Mouse (Mus musculus) neutrophil, adult 5-6 weeks (primary cell): ENCODE measurements at regions not wholly inside any gene's neighbourhood (a gene's known extent, or its start where the extent isn't known, plus 50 kb on each side); places are given as distances from the start of the nearest gene placed in this dataset.
"Not testable (repeated sequence)": the region's sequence is repeated elsewhere in the genome, so short reads cannot be mapped to it uniquely, and the experiment has no call there.

Experiments used
- ATAC-seq: fragments of 151-379, 151-347 bp; 2 replicates; pipeline ENCODE4 v1.8.0; 2017; ENCODE audit warnings: mild to moderate bottlenecking, moderate TSS enrichment; ENCODE audit not compliant: insufficient number of reproducible peaks, poor library complexity, low FRiP score, severe bottlenecking; ENCODE audit errors: extremely low read depth

DNA sequence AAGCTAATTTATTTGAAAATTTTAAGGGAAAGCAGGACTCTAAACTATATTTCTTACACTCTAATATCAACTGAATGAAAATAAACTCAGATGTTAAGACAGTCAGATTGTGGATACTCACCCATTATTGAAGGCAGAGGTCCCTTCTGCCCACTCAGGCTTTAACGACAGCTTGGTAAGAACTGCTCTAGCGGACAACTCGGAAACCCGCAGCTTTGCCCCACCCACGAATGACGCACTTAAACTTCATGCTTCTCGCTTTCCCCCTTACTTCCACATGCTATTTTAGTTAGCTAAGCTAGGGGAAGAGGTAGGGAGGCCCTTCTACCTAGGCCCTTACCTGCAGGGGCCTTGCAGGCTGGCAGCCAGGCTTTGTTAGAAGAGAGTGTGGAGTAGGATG is 50.8 kb upstream of the Elmo1 start:
- ATAC-seq: peak; percentile 73; the same call in 1 of the 2 replicates

DNA sequence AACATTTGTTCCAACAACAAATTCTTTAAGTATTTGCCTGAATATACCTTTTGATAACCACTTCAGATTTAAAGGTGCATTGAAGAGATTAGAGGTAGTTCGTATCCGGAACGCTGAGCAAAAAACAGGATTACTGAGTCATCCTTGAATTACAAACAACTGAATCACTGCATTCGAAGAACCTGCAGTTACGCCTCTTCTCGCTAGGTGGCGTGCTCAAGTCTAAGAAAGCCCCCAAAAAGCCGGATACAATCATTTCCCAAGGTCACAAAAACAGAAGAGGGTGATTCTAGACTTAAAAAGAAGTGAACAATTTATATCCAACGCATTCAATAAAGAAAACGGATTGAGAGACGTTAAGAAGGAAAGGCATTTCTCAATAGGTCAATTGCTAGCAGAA is 51.9 kb upstream of the Elmo1 start:
- ATAC-seq: peak; percentile 46; the same call in 1 of the 2 replicates

DNA sequence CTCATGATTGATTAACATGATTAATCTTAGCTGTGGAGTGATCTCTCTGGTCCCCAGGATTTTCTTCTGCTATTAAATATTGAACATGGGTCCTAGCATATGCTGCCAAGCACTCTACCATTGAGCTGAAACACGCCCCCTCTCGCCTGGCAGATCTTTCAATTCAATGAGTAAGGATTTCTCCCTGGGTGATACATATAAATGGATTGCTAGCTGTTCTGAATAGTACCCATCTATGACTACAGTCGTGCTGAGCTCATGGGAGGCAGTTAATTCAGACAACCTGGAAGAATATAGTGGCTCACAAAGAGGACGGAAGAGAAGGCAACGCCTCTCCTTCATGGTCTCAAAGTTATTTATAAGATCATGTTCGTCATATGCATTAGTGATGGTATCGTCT is 53.0 kb upstream of the Elmo1 start:
- ATAC-seq: no peak

DNA sequence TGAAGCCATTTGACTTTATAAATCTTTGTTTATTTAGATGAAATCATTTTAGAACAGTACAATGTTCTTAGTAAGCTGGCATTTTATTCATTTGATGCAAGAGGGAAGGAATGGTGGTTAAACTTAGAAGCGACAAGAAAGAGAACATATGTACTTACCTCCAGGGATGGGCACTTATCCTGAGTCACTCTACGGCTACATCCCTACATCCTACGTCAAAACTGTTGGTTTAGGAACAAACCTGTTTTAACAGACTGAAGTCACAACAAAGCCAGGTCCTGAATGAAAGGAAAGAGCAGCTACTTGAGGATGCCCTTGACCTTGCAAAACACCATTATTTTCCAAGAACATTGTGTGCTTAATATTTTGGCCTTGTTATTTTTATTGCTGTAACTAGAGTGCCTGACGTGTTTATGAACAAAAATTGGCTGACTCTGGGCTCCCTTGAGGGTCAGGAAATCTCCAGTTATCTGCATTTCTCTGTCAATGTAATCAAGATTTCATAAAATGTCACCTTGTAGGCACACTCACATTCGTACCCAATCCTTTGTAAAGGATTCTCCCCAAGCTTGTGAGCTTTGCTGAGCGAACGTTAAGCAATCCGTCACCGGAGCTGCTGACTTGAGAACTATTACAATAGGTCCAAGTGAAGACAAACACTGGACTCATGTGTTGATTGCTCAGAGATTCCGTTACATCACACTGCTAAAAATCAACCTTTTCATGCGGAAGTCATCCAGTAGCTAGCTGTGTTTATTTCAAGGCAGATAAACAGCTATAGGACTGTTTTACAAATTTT is 56.3 kb upstream of the Elmo1 start:
- ATAC-seq: no peak

DNA sequence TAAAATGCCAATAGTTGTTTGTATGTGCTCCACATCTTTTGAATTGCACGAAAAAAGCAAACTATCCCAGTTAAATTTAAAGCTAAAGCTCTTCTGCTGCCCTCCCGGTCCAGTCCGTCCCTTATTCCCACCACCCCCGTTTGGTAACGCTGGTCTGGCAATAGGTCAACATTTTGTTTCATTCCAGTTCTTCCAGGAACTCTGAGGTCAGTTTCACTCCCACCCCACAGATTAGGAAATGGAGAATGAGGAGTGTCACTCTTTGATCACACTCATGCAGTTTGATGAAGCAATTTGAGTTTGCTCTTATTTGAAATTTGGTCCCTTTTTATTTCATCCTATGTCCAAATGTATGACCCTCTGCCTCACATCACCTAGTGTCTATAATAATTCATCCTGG is 58.7 kb upstream of the Elmo1 start:
- no peak for ATAC-seq

DNA sequence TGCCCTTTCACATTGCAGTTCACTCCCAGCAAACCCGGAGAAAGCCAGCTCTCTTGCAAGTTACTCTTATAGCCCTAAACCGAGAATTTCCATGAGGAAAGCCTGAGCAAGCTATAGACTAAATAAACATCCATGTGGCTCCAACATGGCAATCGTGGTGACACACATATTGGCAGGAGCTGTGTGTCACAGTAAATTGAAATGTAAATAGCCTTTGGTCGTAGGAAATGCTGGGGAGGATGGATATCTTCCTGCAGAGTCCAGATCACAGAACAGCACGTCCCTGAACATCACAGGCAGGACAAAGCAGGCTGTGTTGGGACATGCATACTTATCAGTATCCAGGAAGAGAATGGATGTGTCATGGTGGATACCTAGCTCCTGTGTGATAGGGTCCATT is 59.3 kb upstream of the Elmo1 start:
- ATAC-seq: no peak

DNA sequence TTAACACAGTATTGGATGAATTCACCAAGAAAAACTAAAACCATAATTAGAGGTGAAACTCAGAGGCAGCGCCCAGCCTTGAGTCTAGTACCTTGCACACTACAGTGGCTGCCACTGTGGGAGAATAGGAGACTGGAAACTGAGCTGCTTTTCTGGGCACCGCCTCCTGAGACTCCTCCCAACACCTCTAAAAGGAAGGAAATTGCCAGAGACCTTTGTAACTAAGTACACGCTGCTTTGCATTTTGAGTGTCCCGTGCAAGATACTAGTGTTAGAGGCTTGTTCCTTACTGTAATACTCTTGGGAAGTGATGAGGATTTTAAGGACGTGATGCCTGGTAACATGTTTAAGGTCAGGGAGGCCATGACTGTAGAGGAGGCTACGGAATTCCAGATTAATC is 63.8 kb upstream of the Elmo1 start:
- no peak for ATAC-seq

DNA sequence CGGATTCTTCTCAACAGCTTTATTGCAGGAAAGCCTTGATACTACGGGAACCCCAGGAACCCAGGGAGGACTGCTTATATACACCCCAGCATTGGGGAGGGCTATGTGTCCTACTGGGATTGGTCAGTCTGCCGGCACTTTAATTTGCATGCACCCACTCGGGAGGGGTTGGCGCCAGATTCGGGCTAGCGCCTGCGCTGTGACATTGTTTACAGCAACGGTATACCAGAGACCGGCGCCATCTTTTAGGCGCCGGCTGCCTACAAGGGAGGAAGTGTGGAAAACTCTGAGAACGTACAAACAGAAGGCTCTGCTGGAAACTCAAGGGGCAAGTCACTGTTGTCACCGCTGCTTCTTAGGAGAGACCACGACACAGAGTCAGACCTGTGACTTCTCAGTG is 73.9 kb upstream of the Elmo1 start:
- ATAC-seq: not testable (repeated sequence)

DNA sequence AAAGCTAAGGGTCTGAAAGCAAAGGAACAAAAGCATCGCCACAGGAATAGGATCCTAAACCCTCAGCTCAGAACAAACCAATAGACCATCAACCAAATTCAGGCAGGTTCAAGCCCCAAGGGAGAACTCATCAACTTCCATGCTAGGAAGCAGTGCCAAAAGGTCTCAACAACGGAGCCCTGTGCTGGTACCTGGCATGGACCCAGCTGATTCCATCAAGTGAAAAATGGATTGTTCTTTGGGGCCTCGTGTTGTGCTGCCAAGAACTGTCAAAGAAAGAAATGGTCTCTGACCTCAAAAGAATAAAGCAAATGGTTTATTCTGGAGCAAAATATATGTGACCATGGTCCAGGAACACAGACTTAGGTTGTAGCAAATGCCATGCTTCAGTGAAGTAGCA is 77.8 kb upstream of the Elmo1 start:
- no peak for ATAC-seq

DNA sequence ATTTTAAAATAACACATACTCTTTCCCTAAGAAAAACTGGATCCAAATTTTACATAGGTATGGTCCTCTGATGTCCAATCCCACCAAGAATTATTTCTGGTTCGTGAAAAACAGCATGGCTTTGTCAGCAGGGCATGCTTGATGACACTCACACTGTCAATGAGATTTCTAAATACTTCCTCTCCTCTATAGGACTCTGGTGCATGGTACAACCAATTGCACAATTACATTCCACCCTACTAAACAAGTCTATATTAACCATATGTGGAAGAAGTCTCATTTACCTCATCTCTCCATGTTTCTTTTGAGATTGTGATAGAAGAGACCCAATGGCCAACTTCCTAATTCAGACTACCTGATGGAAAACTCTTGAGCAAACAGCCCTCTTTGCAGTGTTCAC is 81.2 kb upstream of the Elmo1 start:
- no peak for ATAC-seq

DNA sequence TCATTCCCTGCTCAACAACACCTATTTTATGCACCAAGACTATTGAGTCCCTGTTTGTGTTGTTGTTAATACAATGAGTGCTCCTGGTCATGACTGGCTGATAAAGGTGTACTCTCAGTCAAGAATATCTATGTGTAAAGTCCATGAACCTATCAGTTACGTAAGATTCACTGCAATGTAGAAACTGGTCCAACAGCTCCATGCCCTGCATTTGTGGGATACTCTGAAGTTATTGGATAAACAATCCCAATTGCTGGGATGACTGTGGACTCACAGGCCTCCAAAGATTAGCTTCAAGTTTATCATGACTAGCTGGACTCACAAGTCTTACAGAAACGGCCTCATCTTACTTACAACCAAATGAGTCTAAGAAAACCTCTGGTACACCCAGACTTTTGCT is 82.8 kb upstream of the Elmo1 start:
- no peak for ATAC-seq

DNA sequence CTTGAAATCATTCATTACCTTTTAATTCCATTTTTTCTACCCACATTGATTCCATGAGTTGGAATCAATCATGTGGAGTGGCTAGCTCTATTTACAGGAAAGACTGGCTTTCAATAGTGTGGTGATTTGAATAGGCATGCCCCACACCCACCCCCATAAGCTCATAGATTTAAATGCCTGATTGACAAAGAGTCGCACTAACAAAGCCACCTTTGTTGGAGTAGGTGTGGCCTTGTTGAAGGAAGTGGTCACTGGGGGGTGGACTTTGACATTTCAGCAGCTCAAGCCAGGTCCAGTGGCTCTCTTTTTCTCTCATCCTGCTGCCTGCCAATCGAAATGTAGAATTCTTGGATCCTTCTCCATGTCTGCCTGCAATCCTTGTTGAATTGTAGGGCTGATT is 92.8 kb upstream of the Elmo1 start:
- ATAC-seq: no peak

DNA sequence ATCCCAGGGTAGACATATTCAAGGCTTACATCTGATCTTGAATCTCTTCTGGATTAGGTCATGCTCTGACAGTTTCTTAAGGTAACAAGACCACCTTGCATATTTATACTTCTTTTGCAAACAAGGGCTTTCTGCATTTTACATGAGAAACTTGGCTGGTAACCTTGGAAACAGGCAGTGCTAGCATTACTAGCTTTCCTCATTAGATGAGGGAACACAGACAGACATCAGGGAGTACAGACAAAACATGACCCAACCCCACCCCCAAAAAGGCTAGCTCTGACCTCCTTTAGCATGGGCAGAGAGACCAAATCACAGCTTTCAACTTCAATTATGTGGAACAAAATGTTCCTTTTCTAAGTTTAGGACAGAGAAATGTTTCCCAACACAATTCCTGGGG is 114.8 kb upstream of the Elmo1 start:
- no peak for ATAC-seq

DNA sequence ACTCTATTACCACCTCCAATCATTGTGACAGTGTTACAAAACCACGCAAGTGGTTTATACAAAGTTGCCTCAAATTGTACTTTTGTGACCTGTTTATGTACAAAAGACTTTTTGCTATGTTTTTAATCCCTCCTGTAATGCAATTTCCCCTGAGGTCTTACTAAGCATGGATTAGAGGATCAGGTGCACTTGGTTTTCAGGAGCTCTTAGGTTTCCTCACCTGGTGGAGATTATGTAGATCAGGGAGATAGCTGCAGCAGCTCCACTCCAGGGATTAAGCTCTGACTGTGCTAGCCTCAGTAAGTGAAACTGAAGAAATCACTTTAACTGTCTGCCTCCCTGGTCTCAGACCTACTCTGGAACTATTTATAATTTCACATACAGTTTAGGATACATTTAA is 123.8 kb upstream of the Elmo1 start:
- ATAC-seq: no peak

DNA sequence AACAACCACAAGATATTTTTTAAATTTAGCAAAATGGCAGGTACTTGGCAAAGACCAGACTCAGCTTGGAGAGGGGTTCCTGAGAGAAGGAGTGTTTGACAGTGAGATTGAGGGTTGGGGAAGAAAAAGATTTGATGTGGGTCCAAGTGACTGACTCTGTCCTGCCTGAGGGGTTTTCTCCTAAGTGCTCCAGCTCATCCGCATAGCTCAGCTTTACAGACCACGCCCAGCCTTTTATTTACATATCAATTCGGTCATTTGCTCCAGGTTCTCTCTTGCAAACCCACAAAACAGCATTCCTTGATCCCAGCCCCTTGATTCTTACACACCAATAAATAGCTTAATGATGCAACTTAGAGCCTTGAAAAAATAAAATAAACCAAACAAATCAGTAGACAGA is 127.4 kb upstream of the Elmo1 start:
- ATAC-seq: no peak

DNA sequence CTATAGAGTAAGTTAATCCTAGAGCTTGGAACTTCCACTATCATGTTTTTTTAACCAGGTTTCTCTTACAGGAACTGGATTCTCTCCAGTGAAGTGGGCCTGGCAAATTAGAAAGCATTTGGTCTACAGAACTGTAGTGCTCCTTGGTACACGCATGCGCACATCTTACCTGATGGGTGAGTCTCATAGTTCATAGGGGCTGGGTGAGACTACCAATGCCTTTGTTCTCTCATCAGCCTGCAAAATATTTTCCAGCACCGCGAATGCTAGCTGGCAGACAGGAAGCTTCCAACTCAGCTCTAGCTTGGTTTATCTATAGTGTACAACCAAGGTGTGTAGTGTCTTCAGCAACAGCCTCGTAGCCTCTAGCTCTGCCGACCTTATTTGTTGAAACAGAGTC is 104.7 kb upstream of the Gpr141 start:
- no peak for ATAC-seq

DNA sequence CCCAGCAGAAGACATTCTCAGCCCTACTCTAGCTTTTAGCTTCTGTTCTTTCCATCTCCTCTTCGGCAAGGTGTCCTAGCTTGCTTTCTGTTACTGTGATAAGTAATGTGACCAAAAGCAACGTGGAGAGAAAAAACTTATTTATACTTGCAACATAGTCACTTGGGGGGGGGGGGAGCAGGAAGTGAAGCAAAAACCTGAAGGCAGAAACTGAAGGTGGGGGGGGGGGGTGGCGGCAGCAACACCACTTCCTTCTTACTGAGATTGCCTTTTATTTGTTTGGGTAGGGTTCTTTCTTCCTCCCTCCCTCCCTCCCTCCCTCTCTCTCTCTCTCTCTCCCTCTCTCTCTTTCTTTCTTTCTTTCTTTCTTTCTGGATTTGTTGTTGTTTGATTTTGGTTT is 103.8 kb upstream of the Gpr141 start:
- no peak for ATAC-seq

DNA sequence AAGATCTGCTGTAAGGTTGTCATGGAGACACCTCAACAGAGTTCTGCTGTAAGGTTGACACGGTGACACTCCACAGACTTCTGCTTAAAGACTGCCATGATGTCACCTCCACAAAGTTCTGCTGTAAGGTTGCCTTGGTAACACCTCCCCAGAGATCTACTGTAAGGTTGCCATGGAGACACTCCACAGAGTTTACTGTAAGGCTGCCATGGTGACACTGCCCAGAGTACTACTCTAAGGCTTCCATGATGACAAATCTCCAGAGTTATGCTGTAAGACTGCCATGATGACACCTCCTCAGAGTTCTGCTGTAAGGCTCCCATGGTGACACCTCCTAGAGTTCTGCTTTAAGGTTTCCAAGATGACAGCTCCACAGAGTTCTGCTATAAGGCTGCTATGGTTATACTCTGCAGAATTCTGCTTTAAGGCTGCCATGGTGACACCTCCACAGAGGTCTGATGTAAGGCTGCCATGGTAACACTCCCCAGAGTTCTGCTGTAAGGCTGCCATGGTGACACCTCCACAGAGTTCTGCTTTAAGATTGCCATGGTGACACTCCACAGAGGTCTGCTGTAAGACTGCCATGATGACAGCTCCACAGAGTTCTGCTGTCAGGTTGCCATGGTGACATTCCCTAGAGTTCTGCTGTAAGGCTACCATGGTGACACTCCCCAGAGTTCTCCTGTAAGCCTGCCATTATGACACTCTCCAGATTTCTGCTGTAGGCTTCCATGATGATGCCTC is 97.2 kb upstream of the Gpr141 start:
- ATAC-seq: peak; percentile 39

DNA sequence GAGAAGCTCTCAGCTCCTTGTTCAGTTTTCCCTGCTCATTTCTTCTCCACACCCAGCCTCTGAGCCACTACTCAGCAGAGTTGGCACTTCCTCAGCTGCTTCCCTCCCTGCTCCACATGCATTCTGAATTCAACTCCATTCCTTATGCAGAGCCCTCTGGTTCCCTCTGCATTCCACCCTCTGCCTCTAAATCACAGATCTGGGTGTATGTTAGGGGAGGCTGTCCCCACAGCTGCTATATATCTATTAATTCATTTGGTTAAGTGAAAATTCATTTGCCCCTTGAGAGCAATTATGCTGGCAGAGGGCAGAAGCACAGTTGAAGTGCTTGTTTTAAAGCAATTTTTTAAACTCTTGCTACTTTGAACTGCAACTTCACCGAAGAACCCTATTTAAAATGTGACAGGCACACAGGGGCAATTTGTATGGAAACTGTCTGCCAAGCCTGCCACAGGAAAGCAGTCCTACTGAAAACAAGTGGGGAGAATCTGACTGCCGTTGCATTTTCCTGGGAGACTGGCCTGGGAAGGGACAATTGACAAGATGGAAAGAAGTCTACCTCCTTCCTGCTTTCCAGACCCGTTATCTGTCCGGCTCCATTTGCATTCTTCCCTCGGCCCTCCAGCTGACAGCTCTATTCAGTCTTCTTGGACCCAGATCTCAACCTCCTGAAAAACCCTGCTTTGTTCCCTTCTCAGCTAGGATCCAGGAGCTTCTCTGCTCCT is 88.0 kb upstream of the Gpr141 start:
- ATAC-seq: no peak

DNA sequence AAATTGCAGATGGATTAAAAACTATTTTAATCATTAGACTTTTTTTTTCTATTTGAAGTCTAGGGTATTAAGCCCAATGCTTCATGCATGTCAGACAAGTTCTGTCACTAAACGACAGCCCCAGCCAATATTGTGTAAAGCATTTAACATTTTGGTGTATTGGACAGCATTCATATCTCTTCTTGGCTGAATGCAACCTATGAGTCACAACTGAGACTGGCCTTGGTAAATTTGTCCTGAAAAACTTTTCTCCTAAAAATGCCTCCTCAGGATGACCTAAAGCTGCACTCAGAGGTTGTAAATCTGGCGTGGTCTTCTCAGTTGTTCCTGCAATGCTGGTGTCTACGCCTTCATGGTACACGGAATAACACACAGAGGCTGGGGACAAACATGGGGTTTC is 78.7 kb upstream of the Gpr141 start:
- no peak for ATAC-seq
